Mouse (Mus musculus) heart, postnatal 0 days (tissue): ENCODE data around the gene Tns3. TPM values are rescaled to one million over a fixed set of nuclear protein-coding genes. Genes with fewer than 3 reads are reported as not detected.

Source experiments
- ATAC-seq: fragments of 200-750 bp; cut with Nextera tagmentation; 2 replicates; pipeline ENCODE4 v1.8.0; 2017; ENCODE audit warnings: low read depth, moderate number of reproducible peaks, moderate library complexity; ENCODE audit not compliant: insufficient read depth
- DNase-seq: peaks from one replicate; pipeline ENCODE4 v3.0.0-alpha.2; 2016; ENCODE audit warnings: low spot score
- H3K27ac ChIP-seq: fragments of 300-500 bp; sonication (generic); 2 replicates; pipeline ENCODE4 v1.5.1; 2014; ENCODE audit warnings: low read depth, mild to moderate bottlenecking
- H3K27me3 ChIP-seq: fragments of 300-500 bp; sonication (generic); 2 replicates; pipeline ENCODE4 v1.6.1; 2014; ENCODE audit warnings: low read length, mixed read lengths; ENCODE audit not compliant: control insufficient read depth, insufficient read depth
- H3K36me3 ChIP-seq: fragments of 300-500 bp; sonication (generic); replicated peaks from 2 replicates; pipeline ENCODE4 v1.6.1; 2014; ENCODE audit warnings: low read length, mixed read lengths; ENCODE audit not compliant: control insufficient read depth, insufficient read depth
- H3K4me1 ChIP-seq: fragments of 300-500 bp; sonication (generic); 2 replicates; pipeline ENCODE4 v1.6.1; 2014; ENCODE audit warnings: antibody characterized with exemption; ENCODE audit not compliant: control insufficient read depth, insufficient read depth
- H3K4me2 ChIP-seq: fragments of 300-500 bp; sonication (generic); 2 replicates; pipeline ENCODE4 v1.6.1; 2014; ENCODE audit warnings: low read depth, mild to moderate bottlenecking, low read length, moderate library complexity
- H3K4me3 ChIP-seq: fragments of 300-500 bp; sonication (generic); 2 replicates; pipeline ENCODE4 v1.5.1; 2014; ENCODE audit warnings: low read depth, low read length
- H3K9ac ChIP-seq: fragments of 300-500 bp; sonication (generic); replicated peaks from 2 replicates; pipeline ENCODE4 v1.6.1; 2014; ENCODE audit warnings: low read depth, low read length, mixed read lengths
- H3K9me3 ChIP-seq: fragments of 300-500 bp; sonication (generic); replicated peaks from 2 replicates; pipeline ENCODE4 v1.6.1; 2016; ENCODE audit warnings: low read length; ENCODE audit not compliant: control insufficient read depth
- CTCF ChIP-seq: IDR thresholded peaks from 2 replicates; pipeline ENCODE4 v1.5.1; 2016; ENCODE audit warnings: antibody characterized with exemption, control low read depth, low read depth
- EP300 ChIP-seq: IDR thresholded peaks from 2 replicates; pipeline ENCODE4 v1.6.1; 2016; ENCODE audit warnings: antibody characterized with exemption, low read depth
- WGBS: fragments of 180-500 bp; shearing (Covaris S2); extraction: QIAGEN DNeasy Blood & Tissue Kit; methylation state at CpG from one replicate; pipeline ENCODE4 v1.1.7; 2014; 5-methylcytosine and 5-hydroxymethylcytosine counted together
- polyA plus RNA-seq: library from polyadenylated mRNA; unstranded; fragments of >200 nt; fragmentation: Nextera tagmentation; extraction: Ambion mirVana; gene quantifications from 2 replicates; pipeline ENCODE4 v1.2.1, GENCODE M21; 2015
- total RNA-seq: library from RNA; depleted of rRNA; stranded (reverse); fragments of >200 nt; gene quantifications from 2 replicates; pipeline ENCODE4 v1.2.3, GENCODE M21; 2014; ENCODE audit warnings: low replicate concordance

The Tns3 gene
- total and polyA plus RNA-seq, 2 experiments from 2014 or later = 7.6 to 31.7 TPM

- ATAC-seq (no peak), DNase-seq (no peak)
- TF ChIP-seq CTCF = no peak
- no peak for TF ChIP-seq EP300
- Histone ChIP-seq H3K9me3 (no peaks in the 10 kb centered on the region), H3K27ac (no peak overlapping the region), H3K4me3 (no peak overlapping the region), H3K4me1 (peaks cover 62% of the 10 kb centered on the region), H3K27me3 (no peaks in the 10 kb centered on the region), H3K9ac (no peak overlapping the region), H3K36me3 (no peaks in the 10 kb centered on the region), H3K4me2 (no peak overlapping the region)
- 89% methylated on average over 3 of the region's 3 CpGs for WGBS
Measured at GRCm38 (mm10) chr11:8583137-8583536, 81.2 kb downstream of the Tns3 start.

GRCm38 (mm10) chr11:8582101-8582920, 82.0 kb downstream of the Tns3 start:
- Histone ChIP-seq H3K27me3 (no peaks in the 10 kb centered on the region), H3K9ac (no peak overlapping the region), H3K4me1 (peaks cover 61% of the 10 kb centered on the region), H3K4me3 (no peak overlapping the region), H3K27ac (no peak overlapping the region), H3K4me2 (no peak overlapping the region), H3K36me3 (no peaks in the 10 kb centered on the region), H3K9me3 (no peaks in the 10 kb centered on the region)
- 66% methylated on average over 10 of the region's 10 CpGs for WGBS
- no peak for DNase-seq
- no peak for ATAC-seq
- TF ChIP-seq EP300 = no peak
- peak; percentile 27 for TF ChIP-seq CTCF

GRCm38 (mm10) chr11:8579789-8580188, 84.5 kb downstream of the Tns3 start:
- Histone ChIP-seq H3K27ac (peak overlapping the region; percentile 84), H3K9ac (peak overlapping the region; percentile 31; the same call in 1 of the 2 replicates), H3K9me3 (no peaks in the 10 kb centered on the region), H3K27me3 (no peaks in the 10 kb centered on the region), H3K4me1 (peaks cover 63% of the 10 kb centered on the region), H3K36me3 (no peaks in the 10 kb centered on the region), H3K4me3 (no peak overlapping the region), H3K4me2 (peak overlapping the region; percentile 42)
- peak; percentile 97 for ATAC-seq
- peak; percentile 94 for DNase-seq
- 3% methylated on average over 5 of the region's 5 CpGs for WGBS
- TF ChIP-seq CTCF (peak; percentile 50), EP300 (peak; percentile 87; the same call in 1 of the 2 replicates)

GRCm38 (mm10) chr11:8575217-8576180, 88.8 kb downstream of the Tns3 start:
- no peak for ATAC-seq
- H3K27me3 ChIP-seq = no peaks in the 10 kb centered on the region
- H3K4me2 ChIP-seq = no peak overlapping the region
- H3K27ac ChIP-seq = no peak overlapping the region
- no peak for TF ChIP-seq CTCF
- TF ChIP-seq EP300 = no peak
- WGBS = 62% methylated on average over 10 of the region's 10 CpGs
- no peak overlapping the region for H3K4me3 ChIP-seq
- H3K9ac ChIP-seq = no peak overlapping the region
- DNase-seq = no peak
- H3K4me1 ChIP-seq = peaks cover 44% of the 10 kb centered on the region
- no peaks in the 10 kb centered on the region for H3K9me3 ChIP-seq
- no peaks in the 10 kb centered on the region for H3K36me3 ChIP-seq

GRCm38 (mm10) chr11:8574562-8574961, 89.8 kb downstream of the Tns3 start:
- no peak overlapping the region for H3K4me3 ChIP-seq
- H3K9me3 ChIP-seq = no peaks in the 10 kb centered on the region
- ATAC-seq (no peak), DNase-seq (no peak)
- H3K4me2 ChIP-seq = no peak overlapping the region
- no peak overlapping the region for H3K27ac ChIP-seq
- WGBS = 83% methylated on average over 6 of the region's 6 CpGs
- no peak for TF ChIP-seq CTCF
- no peak overlapping the region for H3K9ac ChIP-seq
- peaks cover 39% of the 10 kb centered on the region for H3K4me1 ChIP-seq
- H3K27me3 ChIP-seq = no peaks in the 10 kb centered on the region
- H3K36me3 ChIP-seq = no peaks in the 10 kb centered on the region
